8 mouse cellular contexts compared by ENCODE assay signal in genomic region chr10:23671494-23671893, GRCm38 (mm10).
DNase-seq lines count a peak whose midpoint lies in the region; ATAC-seq and TF ChIP-seq lines count a peak whose summit lies in the region.

No protein-coding gene starts in this region.

- H3K27ac ChIP-seq in forebrain, postnatal 0 days (ENCODE audit: low read depth, low read length) = no peak overlapping the region
- no peak overlapping the region for H3K27ac ChIP-seq in forebrain, embryonic 15.5 days (replicated peaks)
- no peak overlapping the region for H3K27ac ChIP-seq in midbrain, embryonic 11.5 days (ENCODE audit: low read depth, low read length)
- H3K27ac ChIP-seq in midbrain, embryonic 15.5 days = no peak overlapping the region
- no peak overlapping the region for H3K27ac ChIP-seq in liver, embryonic 14.5 days

- no peaks in the 10 kb centered on the region for H3K36me3 ChIP-seq in forebrain, postnatal 0 days (ENCODE audit: insufficient read depth)
- H3K36me3 ChIP-seq in forebrain, embryonic 15.5 days = no peaks in the 10 kb centered on the region
- H3K36me3 ChIP-seq in midbrain, embryonic 11.5 days (ENCODE audit: control insufficient read depth, insufficient read depth, low read length) = no peaks in the 10 kb centered on the region
- no peaks in the 10 kb centered on the region for H3K36me3 ChIP-seq in midbrain, embryonic 15.5 days (replicated peaks)
- no peaks in the 10 kb centered on the region for H3K36me3 ChIP-seq in liver, embryonic 14.5 days (replicated peaks; ENCODE audit: control insufficient read depth, insufficient read depth, low read depth)

- no peaks in the 10 kb centered on the region for H3K27me3 ChIP-seq in forebrain, postnatal 0 days (ENCODE audit: insufficient read depth, low read length)
- H3K27me3 ChIP-seq in forebrain, embryonic 15.5 days = no peaks in the 10 kb centered on the region
- H3K27me3 ChIP-seq in midbrain, embryonic 11.5 days (ENCODE audit: control insufficient read depth, insufficient read depth, low read length) = no peaks in the 10 kb centered on the region
- no peaks in the 10 kb centered on the region for H3K27me3 ChIP-seq in midbrain, embryonic 15.5 days (replicated peaks)
- no peaks in the 10 kb centered on the region for H3K27me3 ChIP-seq in liver, embryonic 14.5 days (ENCODE audit: control insufficient read depth, insufficient read depth, low read length)

- no peak for ATAC-seq in forebrain, postnatal 0 days
- ATAC-seq in forebrain, embryonic 15.5 days (replicated peaks) = no peak
- no peak for ATAC-seq in midbrain, embryonic 11.5 days (ENCODE audit: low FRiP score)
- ATAC-seq in midbrain, embryonic 15.5 days (replicated peaks) = no peak
- ATAC-seq in liver, embryonic 14.5 days (ENCODE audit: insufficient read depth) = no peak
- ATAC-seq in inflammation-experienced regulatory T-cells, adult 6 months = no peak

- H3K4me2 ChIP-seq in forebrain, postnatal 0 days (ENCODE audit: low read depth) = no peak overlapping the region
- H3K4me2 ChIP-seq in forebrain, embryonic 15.5 days (replicated peaks) = no peak overlapping the region
- no peak overlapping the region for H3K4me2 ChIP-seq in midbrain, embryonic 11.5 days
- no peak overlapping the region for H3K4me2 ChIP-seq in midbrain, embryonic 15.5 days
- no peak overlapping the region for H3K4me2 ChIP-seq in liver, embryonic 14.5 days (ENCODE audit: low read depth)

- TF ChIP-seq POLR2A in brain, embryonic 14.5 days (IDR thresholded peaks at IDR 0.05; ENCODE audit: borderline replicate concordance, extremely low read depth, insufficient read depth, insufficient read length, poor library complexity, severe bottlenecking) = no peak

- no peak for TF ChIP-seq EP300 in liver, embryonic 14.5 days (IDR thresholded peaks at IDR 0.05; ENCODE audit: low read depth)

- no peaks in the 10 kb centered on the region for H3K9me3 ChIP-seq in forebrain, postnatal 0 days (ENCODE audit: low read length)
- no peaks in the 10 kb centered on the region for H3K9me3 ChIP-seq in forebrain, embryonic 15.5 days
- no peaks in the 10 kb centered on the region for H3K9me3 ChIP-seq in midbrain, embryonic 11.5 days (ENCODE audit: control insufficient read depth, low read length)
- H3K9me3 ChIP-seq in midbrain, embryonic 15.5 days = no peaks in the 10 kb centered on the region
- H3K9me3 ChIP-seq in liver, embryonic 14.5 days (ENCODE audit: control insufficient read depth, low read length) = no peaks in the 10 kb centered on the region

- H3K4me3 ChIP-seq in forebrain, postnatal 0 days (ENCODE audit: low read depth, low read length) = no peak overlapping the region
- H3K4me3 ChIP-seq in forebrain, embryonic 15.5 days = no peak overlapping the region
- H3K4me3 ChIP-seq in midbrain, embryonic 11.5 days (ENCODE audit: low read depth, low read length) = no peak overlapping the region
- no peak overlapping the region for H3K4me3 ChIP-seq in midbrain, embryonic 15.5 days
- H3K4me3 ChIP-seq in liver, embryonic 14.5 days (ENCODE audit: insufficient read depth in 1 of 2, low read depth in 2 of 2, low read length in 2 of 2) = no peak overlapping the region

- no peaks in the 10 kb centered on the region; the same call in 1 of the 2 replicates for H3K4me1 ChIP-seq in forebrain, postnatal 0 days (ENCODE audit: insufficient read depth)
- H3K4me1 ChIP-seq in forebrain, embryonic 15.5 days = peaks cover 14% of the 10 kb centered on the region
- peaks cover 6% of the 10 kb centered on the region for H3K4me1 ChIP-seq in midbrain, embryonic 11.5 days (ENCODE audit: control insufficient read depth, insufficient read depth, low read length)
- H3K4me1 ChIP-seq in midbrain, embryonic 15.5 days = peaks cover 13% of the 10 kb centered on the region
- H3K4me1 ChIP-seq in liver, embryonic 14.5 days (replicated peaks; ENCODE audit: control insufficient read depth in 2 of 2, insufficient read depth in 2 of 2, low read length in 1 of 2) = no peaks in the 10 kb centered on the region

- WGBS in forebrain, postnatal 0 days = 29% methylated on average over 8 of the region's 8 CpGs
- WGBS in forebrain, embryonic 15.5 days = 34% methylated on average over 8 of the region's 8 CpGs
- 30% methylated on average over 8 of the region's 8 CpGs for WGBS in midbrain, embryonic 11.5 days
- whole genome bisulfite sequencing in midbrain, embryonic 15.5 days = 30% methylated on average over 8 of the region's 8 CpGs
- WGBS in liver, embryonic 14.5 days (ENCODE audit: insufficient replicate concordance) = 27% methylated on average over 8 of the region's 8 CpGs

- H3K9ac ChIP-seq in forebrain, postnatal 0 days = no peak overlapping the region
- no peak overlapping the region for H3K9ac ChIP-seq in forebrain, embryonic 15.5 days (replicated peaks)
- no peak overlapping the region for H3K9ac ChIP-seq in midbrain, embryonic 11.5 days (ENCODE audit: low read length)
- no peak overlapping the region for H3K9ac ChIP-seq in midbrain, embryonic 15.5 days
- no peak overlapping the region for H3K9ac ChIP-seq in liver, embryonic 14.5 days (replicated peaks)

- TF ChIP-seq CTCF in forebrain, postnatal 0 days (IDR thresholded peaks at IDR 0.05; ENCODE audit: low read depth) = peak; percentile 42
- peak; percentile 52; the same call in 1 of the 2 replicates for TF ChIP-seq CTCF in brain, embryonic 14.5 days (IDR thresholded peaks at IDR 0.05; ENCODE audit: borderline replicate concordance, extremely low read depth, insufficient read depth, insufficient read length)
- TF ChIP-seq CTCF in liver, embryonic 14.5 days (IDR thresholded peaks at IDR 0.05; ENCODE audit: low read depth) = peak; percentile 68

- DNase-seq in forebrain, postnatal 0 days = no peak
- peak; percentile 93 for DNase-seq in midbrain, embryonic 11.5 days (ENCODE audit: low spot score, missing footprints)
- DNase-seq in brain, embryonic 14.5 days (ENCODE audit: low read depth) = peak; percentile 36
- no peak for DNase-seq in liver, embryonic 14.5 days (ENCODE audit: low read depth in 3 of 3, low spot score in 3 of 3)
- DNase-seq in natural killer cell, adult 2 months (ENCODE audit: low spot score in 2 of 2) = no peak

Comparison
In these comparisons a context has a peak if more than half of its experiments do, and no peak if none do; other contexts are left out.
1. DNase-seq: peak in midbrain, embryonic 11.5 days (single experiment) and brain, embryonic 14.5 days (single experiment); none in forebrain, postnatal 0 days (single experiment), liver, embryonic 14.5 days (0 of 3) and natural killer cell, adult 2 months (0 of 2).
2. Peak in every context shown above with its lines, with median percentiles within 50 percentile points of each other: CTCF ChIP-seq.